Mouse (Mus musculus) liver, embryonic 14.5 days (tissue): ENCODE data around the gene Sytl3. TPM values are rescaled to one million over a fixed set of nuclear protein-coding genes. Genes with fewer than 3 reads are reported as not detected.

Experiments
- ATAC-seq: fragments of 200-750 bp; cut with Nextera tagmentation; 2 replicates; pipeline ENCODE4 v1.8.0; 2017; ENCODE audit warnings: moderate number of reproducible peaks, mild to moderate bottlenecking, moderate library complexity; ENCODE audit not compliant: insufficient read depth
- DNase-seq, 3 experiments: peaks; one replicate each; pipeline ENCODE4 v3.0.0-alpha.2; 2012 to 2013; ENCODE audit warnings: low read depth in 3 of 3, low spot score in 3 of 3
- H3K27ac ChIP-seq: fragments of 300-500 bp; sonication (generic); 2 replicates; pipeline ENCODE4 v1.5.1; 2014; ENCODE audit warnings: moderate library complexity, mild to moderate bottlenecking, control low read depth, inconsistent platforms
- H3K27me3 ChIP-seq: fragments of 300-500 bp; sonication (generic); 2 replicates; pipeline ENCODE4 v1.6.1; 2014; ENCODE audit warnings: mild to moderate bottlenecking, low read length, moderate library complexity; ENCODE audit not compliant: control insufficient read depth, insufficient read depth
- H3K36me3 ChIP-seq: fragments of 300-500 bp; sonication (generic); replicated peaks from 2 replicates; pipeline ENCODE4 v1.6.1; 2014; ENCODE audit warnings: low read depth; ENCODE audit not compliant: control insufficient read depth, insufficient read depth
- H3K4me1 ChIP-seq, 2 experiments: fragments of 200-500 bp in 1 of 2; fragments of 300-500 bp in 1 of 2; sonication (generic) in 1 of 2; replicated peaks; 2 replicates each; pipeline ENCODE4 v1.6.1; 2012 to 2014; ENCODE audit warnings: antibody characterized with exemption in 1 of 2, inconsistent platforms in 1 of 2, low read length in 1 of 2; ENCODE audit not compliant: control insufficient read depth in 2 of 2, insufficient read depth in 2 of 2
- H3K4me2 ChIP-seq: fragments of 300-500 bp; sonication (generic); 2 replicates; pipeline ENCODE4 v1.6.1; 2014; ENCODE audit warnings: low read depth, mild to moderate bottlenecking, control low read depth, moderate library complexity
- H3K4me3 ChIP-seq, 2 experiments: fragments of 200-500 bp in 1 of 2; fragments of 300-500 bp in 1 of 2; sonication (generic) in 1 of 2; 2 replicates each; pipeline ENCODE4 v1.5.1; 2012 to 2014; ENCODE audit warnings: low read depth in 2 of 2, low read length in 2 of 2, mild to moderate bottlenecking in 2 of 2, control low read depth in 1 of 2, inconsistent platforms in 1 of 2, moderate library complexity in 1 of 2; ENCODE audit not compliant: insufficient read depth in 1 of 2
- H3K9ac ChIP-seq: fragments of 300-500 bp; sonication (generic); replicated peaks from 2 replicates; pipeline ENCODE4 v1.6.1; 2014; ENCODE audit warnings: mild to moderate bottlenecking, control low read depth, moderate library complexity
- H3K9me3 ChIP-seq: fragments of 300-500 bp; sonication (generic); 2 replicates; pipeline ENCODE4 v1.6.1; 2016; ENCODE audit warnings: low read length, mixed read lengths; ENCODE audit not compliant: control insufficient read depth
- CTCF ChIP-seq: IDR thresholded peaks from 2 replicates; pipeline ENCODE4 v1.5.1; 2016; ENCODE audit warnings: antibody characterized with exemption, low read depth, control low read depth
- EP300 ChIP-seq: IDR thresholded peaks from 2 replicates; pipeline ENCODE4 v1.6.1; 2016; ENCODE audit warnings: antibody characterized with exemption, low read depth
- WGBS: fragments of 180-500 bp; shearing (Covaris S2); extraction: QIAGEN DNeasy Blood & Tissue Kit; methylation state at CpG from one replicate; pipeline ENCODE4 v1.1.7; 2014; ENCODE audit not compliant: insufficient replicate concordance; 5-methylcytosine and 5-hydroxymethylcytosine counted together
- polyA plus RNA-seq, 2 experiments: library from polyadenylated mRNA; depleted of rRNA in 1 of 2; stranded (reverse) in 1 of 2; unstranded in 1 of 2; fragments of >200 nt; fragmentation: Nextera tagmentation in 1 of 2; extraction: Ambion mirVana in 1 of 2; gene quantifications; 2 replicates each; pipeline versions ENCODE4 v1.2.1 to v1.2.3; 2012 to 2014

The Sytl3 gene
- polyA plus RNA-seq, 2 experiments: 0.06 TPM; not detected in 1

DNA sequence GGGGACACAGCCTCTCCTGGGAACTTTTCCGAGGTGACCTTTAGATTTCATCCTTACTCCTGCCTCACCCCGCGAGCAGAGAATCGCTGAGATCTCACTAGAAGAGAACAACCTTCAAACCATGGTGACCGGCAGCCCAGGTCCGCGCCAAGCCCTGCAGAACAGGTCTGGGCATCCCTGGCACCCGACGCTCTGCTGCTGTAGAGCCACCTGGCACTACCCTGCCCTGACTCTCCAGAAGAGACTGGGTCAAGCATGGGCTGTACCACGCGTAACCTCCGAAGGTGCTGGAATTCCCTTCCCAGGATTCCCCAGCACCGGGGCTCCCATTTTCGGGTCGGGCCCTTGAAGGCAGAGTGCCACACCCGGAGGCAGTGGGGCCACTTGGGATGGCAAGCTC is 99.0 kb downstream of the Sytl3 start:
- Histone ChIP-seq H3K9me3 (no peaks in the 10 kb centered on the region), H3K4me1 (peaks cover 0 to 10% of the 10 kb centered on the region in 2 experiments; a peak in 2 of 4 replicates), H3K9ac (no peak overlapping the region), H3K4me3 (no peak overlapping the region), H3K27ac (no peak overlapping the region), H3K27me3 (no peaks in the 10 kb centered on the region), H3K4me2 (no peak overlapping the region), H3K36me3 (peaks cover 15% of the 10 kb centered on the region)
- DNase-seq: no peak
- no peak for ATAC-seq
- TF ChIP-seq CTCF (no peak), EP300 (no peak)
- WGBS: 89% methylated on average over 16 of the region's 16 CpGs

DNA sequence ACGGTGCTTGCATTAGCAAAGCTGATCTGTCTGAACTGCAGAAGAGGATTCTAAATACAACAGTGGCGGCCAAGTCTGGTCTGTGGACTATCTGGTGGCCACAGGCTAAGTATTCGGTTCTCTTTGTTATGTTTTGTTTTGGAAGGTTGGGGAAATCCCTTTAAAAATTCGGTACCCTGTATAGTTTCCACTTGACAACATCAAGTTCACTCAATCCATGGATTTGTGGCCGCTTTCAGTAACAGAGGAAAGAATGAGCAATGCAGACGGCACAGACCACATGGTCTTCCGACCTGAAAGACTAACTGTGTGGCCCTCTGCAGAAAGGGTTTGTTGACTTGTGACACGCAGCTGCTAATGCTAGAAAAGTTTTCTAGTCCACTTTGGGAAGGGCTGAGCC is 100.0 kb downstream of the Sytl3 start:
- no peak overlapping the region for H3K4me3 ChIP-seq
- no peak overlapping the region for H3K9ac ChIP-seq
- no peak overlapping the region for H3K27ac ChIP-seq
- TF ChIP-seq CTCF (no peak), EP300 (no peak)
- H3K36me3 ChIP-seq: peaks cover 13% of the 10 kb centered on the region
- DNase-seq: no peak
- ATAC-seq: no peak
- H3K4me1 ChIP-seq: peaks cover 3 to 16% of the 10 kb centered on the region in 2 experiments
- no peaks in the 10 kb centered on the region for H3K9me3 ChIP-seq
- 81% methylated on average over 8 of the region's 8 CpGs for WGBS
- no peak overlapping the region for H3K4me2 ChIP-seq
- no peaks in the 10 kb centered on the region for H3K27me3 ChIP-seq

DNA sequence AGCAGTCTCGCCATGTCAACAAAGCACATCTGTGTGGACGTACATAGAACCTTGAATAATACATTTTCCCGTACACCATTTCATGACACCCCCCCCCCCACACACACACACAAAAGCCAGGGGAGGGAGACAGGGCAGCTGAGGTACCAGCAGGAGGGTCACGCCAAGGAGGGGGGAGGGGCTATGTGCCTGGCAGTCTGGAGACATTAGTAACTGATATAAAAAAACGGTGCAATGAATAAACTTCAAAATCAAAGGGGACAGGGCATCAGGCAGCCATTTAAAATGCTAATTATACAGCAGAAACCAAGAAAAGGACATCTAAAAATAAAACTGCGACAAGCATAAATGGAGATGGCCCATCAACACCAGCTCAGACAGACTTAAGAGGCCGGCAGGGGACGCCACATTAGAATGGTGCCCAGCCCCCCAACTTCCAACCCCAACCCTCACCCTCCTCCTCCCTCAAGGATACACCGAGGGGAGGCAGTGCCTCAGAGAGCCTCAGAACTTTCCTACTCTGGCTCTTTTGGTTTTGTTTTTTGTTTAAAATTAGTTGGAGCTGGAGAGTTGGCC is 100.9 kb downstream of the Sytl3 start:
- ATAC-seq: no peak
- Histone ChIP-seq H3K4me2 (no peak overlapping the region), H3K4me3 (no peak overlapping the region), H3K4me1 (peaks cover 11 to 24% of the 10 kb centered on the region in 2 experiments), H3K9me3 (no peaks in the 10 kb centered on the region), H3K9ac (no peak overlapping the region), H3K27ac (no peak overlapping the region), H3K27me3 (no peaks in the 10 kb centered on the region), H3K36me3 (peaks cover 13% of the 10 kb centered on the region)
- TF ChIP-seq EP300 (no peak), CTCF (no peak)
- no peak for DNase-seq
- 72% methylated on average over 9 of the region's 9 CpGs for WGBS

DNA sequence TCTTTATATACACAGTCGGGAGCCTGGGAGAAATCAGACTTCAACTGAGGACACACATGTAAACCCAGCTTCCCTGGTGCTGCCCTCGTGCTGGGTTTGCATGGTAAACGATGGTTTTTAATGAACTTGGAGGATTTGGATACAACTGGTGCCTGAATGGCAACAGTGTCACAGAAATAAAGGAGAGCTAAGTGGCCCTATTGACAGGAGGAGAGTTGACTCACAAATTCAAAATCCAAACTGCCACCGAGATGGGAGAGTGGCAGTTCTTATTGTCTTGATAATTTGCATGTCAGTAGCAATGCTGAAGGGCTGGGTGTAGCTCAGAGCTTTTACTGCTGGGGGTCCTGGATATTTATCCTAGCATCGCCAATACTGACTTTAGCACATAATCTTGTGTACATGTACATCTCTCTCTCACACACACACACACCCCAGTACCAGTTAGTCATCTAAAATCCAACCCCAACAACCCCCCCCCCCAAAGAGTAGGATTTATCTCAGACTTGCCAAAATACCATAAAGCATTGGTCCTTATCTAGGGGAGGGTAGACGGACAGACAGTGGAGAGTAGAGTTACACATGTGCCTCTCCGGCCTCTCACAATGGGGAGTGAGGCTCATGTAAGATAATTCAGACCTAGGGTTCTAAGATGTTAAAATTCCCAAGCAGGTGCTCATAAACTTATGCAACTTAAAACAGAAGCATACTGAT is 104.8 kb downstream of the Sytl3 start:
- Histone ChIP-seq H3K9ac (no peak overlapping the region), H3K9me3 (no peaks in the 10 kb centered on the region), H3K4me3 (no peak overlapping the region), H3K36me3 (no peaks in the 10 kb centered on the region), H3K27me3 (no peaks in the 10 kb centered on the region), H3K27ac (no peak overlapping the region), H3K4me1 (peaks cover 16 to 52% of the 10 kb centered on the region in 2 experiments), H3K4me2 (no peak overlapping the region)
- TF ChIP-seq CTCF: no peak
- WGBS: 29% methylated on average over 7 of the region's 7 CpGs
- ATAC-seq: peak; percentile 48
- no peak for DNase-seq

DNA sequence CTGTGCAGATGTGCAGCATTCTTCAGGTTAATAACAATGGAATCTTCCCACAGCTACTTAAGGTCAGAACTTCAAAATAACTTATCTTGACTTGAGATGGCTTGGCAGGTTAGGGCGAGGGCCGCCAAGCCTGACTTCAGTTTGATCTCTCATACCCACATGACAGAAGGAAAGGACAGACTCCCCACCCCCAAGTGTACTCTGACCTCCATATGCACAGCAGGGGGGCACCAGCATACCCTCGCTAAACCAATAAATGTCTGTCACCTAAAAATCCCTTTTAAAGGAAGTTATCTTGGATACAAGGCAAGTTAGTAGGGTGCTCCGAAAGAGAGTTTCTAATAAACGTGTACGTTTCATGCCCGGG is 105.3 kb downstream of the Sytl3 start:
- DNase-seq: no peak
- Histone ChIP-seq H3K27ac (no peak overlapping the region), H3K4me1 (peaks cover 18 to 52% of the 10 kb centered on the region in 2 experiments), H3K9me3 (no peaks in the 10 kb centered on the region), H3K27me3 (no peaks in the 10 kb centered on the region), H3K4me3 (no peak overlapping the region), H3K4me2 (0 out of 2 replicates have a peak overlapping the region, but pooled peaks have one; percentile 18), H3K36me3 (no peaks in the 10 kb centered on the region), H3K9ac (no peak overlapping the region)
- no peak for TF ChIP-seq EP300
- no peak for TF ChIP-seq CTCF
- no peak for ATAC-seq
- WGBS: 50% methylated on average over 7 of the region's 7 CpGs
